Mouse (Mus musculus) bone marrow, adult 2 months (tissue): Measurements from ENCODE around the gene Mrpl24.

Source experiments
- CTCF ChIP-seq: fragments of 200-500 bp; IDR thresholded peaks from 2 replicates; pipeline ENCODE4 v1.5.1; 2011; ENCODE audit warnings: low read length, control low read depth; ENCODE audit not compliant: control insufficient read depth, insufficient read depth
- POLR2A ChIP-seq: fragments of 200-500 bp; IDR thresholded peaks from 2 replicates; pipeline ENCODE4 v1.6.1; 2011; ENCODE audit warnings: low read depth, mild to moderate bottlenecking, control low read depth, low read length, borderline replicate concordance; ENCODE audit not compliant: control insufficient read depth

GRCm38 (mm10) chr3:87930078-87930795 lies 10.9 kb downstream of the Mrpl24 start, which contains the start of the genes Isg20l2 and Rrnad1:
- TF ChIP-seq CTCF = peak; percentile 87
- peak; percentile 70; the same call in 1 of the 2 replicates for TF ChIP-seq POLR2A
